Mouse (Mus musculus) heart, adult 2 months (tissue): ENCODE results near the gene Sccpdh.
A peak's percentile ranks its signal among the peaks of the same experiment; 100 is the strongest.

Experiments
- CTCF ChIP-seq: fragments of 200-600 bp; IDR thresholded peaks from 2 replicates; pipeline ENCODE4 v1.8.1; 2022; ENCODE audit warnings: antibody characterized with exemption, mild to moderate bottlenecking, moderate library complexity
- EP300 ChIP-seq: fragments of 200-500 bp; IDR thresholded peaks from 2 replicates; pipeline ENCODE4 v1.6.1; 2011; ENCODE audit warnings: low read depth, low read length, control low read depth; ENCODE audit not compliant: insufficient read depth
- POLR2A ChIP-seq: fragments of 200-500 bp; IDR thresholded peaks from 2 replicates; pipeline ENCODE4 v1.6.1; 2011; ENCODE audit warnings: mild to moderate bottlenecking, low read depth, low read length, control low read depth; ENCODE audit not compliant: insufficient read depth

DNA sequence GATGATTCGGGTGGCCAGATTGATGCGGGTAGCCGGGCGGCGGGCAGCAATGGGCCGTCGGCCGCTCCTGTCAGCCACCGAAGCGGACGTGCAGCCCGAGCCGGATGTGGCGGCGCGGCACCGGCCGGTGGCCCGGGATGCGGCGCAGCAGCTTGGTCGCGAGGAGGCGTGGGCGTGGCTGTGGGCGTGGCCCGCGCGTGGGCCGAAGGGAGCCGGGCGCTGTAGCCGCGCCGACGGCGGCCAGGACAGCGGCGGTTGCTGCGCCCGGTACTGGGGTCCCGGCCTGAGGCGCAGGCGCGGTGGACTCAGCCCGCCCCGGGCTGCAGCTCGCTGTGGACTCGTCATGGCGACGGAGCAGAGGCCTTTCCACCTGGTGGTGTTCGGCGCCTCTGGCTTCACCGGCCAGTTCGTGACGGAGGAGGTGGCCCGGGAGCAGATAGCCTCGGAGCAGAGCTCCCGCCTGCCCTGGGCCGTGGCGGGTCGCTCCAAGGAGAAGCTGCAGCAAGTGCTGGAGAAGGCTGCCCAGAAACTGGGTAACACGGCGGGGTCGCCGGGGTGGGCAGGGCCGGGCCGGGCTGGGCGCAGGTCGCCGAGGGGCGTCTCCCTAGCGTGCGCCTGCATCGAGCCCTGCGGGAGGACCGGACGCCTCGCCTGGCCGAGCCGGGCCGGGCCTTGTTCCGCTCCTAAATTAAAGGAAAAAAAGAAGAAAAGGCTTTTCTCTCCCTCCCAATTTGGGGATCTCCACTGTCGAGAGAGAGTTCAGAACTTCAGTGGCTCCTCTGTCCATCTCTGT lies at the start of gene Sccpdh:
- peak; percentile 31; the same call in 1 of the 2 replicates for TF ChIP-seq POLR2A
- TF ChIP-seq CTCF = no peak
- TF ChIP-seq EP300 = no peak
